Mouse (Mus musculus) liver, embryonic 12.5 days (tissue): ENCODE results near the gene Top3b. TPM values are rescaled to one million over a fixed set of nuclear protein-coding genes. Genes with fewer than 3 reads are reported as not detected.

ENCODE experiments used
- ATAC-seq: fragments of 200-750 bp; cut with Nextera tagmentation; 2 replicates; pipeline ENCODE4 v1.8.0; 2017; ENCODE audit warnings: moderate number of reproducible peaks, mild to moderate bottlenecking, moderate library complexity
- H3K27ac ChIP-seq: fragments of 300-500 bp; sonication (generic); 2 replicates; pipeline ENCODE4 v1.5.1; 2016; ENCODE audit warnings: mild to moderate bottlenecking
- H3K27me3 ChIP-seq: fragments of 300-500 bp; sonication (generic); replicated peaks from 2 replicates; pipeline ENCODE4 v1.6.1; 2016; ENCODE audit warnings: mild to moderate bottlenecking, moderate library complexity
- H3K36me3 ChIP-seq: fragments of 300-500 bp; sonication (generic); 2 replicates; pipeline ENCODE4 v1.6.1; 2016; ENCODE audit warnings: mild to moderate bottlenecking, moderate library complexity
- H3K4me1 ChIP-seq: fragments of 300-500 bp; sonication (generic); 2 replicates; pipeline ENCODE4 v1.6.1; 2016
- H3K4me2 ChIP-seq: fragments of 300-500 bp; sonication (generic); 2 replicates; pipeline ENCODE4 v1.6.1; 2016; ENCODE audit warnings: mild to moderate bottlenecking, moderate library complexity
- H3K4me3 ChIP-seq: fragments of 300-500 bp; sonication (generic); 2 replicates; pipeline ENCODE4 v1.5.1; 2016; ENCODE audit warnings: mild to moderate bottlenecking, moderate library complexity
- H3K9ac ChIP-seq: fragments of 300-500 bp; sonication (generic); 2 replicates; pipeline ENCODE4 v1.6.1; 2016; ENCODE audit warnings: mild to moderate bottlenecking, moderate library complexity
- H3K9me3 ChIP-seq: fragments of 300-500 bp; sonication (generic); replicated peaks from 2 replicates; pipeline ENCODE4 v1.6.1; 2016; ENCODE audit warnings: mild to moderate bottlenecking, moderate library complexity
- WGBS: fragments of 180-500 bp; shearing (Covaris S2); methylation state at CpG from one replicate; pipeline ENCODE4 v1.1.7; 2016; ENCODE audit not compliant: insufficient replicate concordance; 5-methylcytosine and 5-hydroxymethylcytosine counted together
- polyA plus RNA-seq: library from polyadenylated mRNA; unstranded; fragments of >200 nt; fragmentation: Nextera tagmentation; extraction: Ambion mirVana; gene quantifications from 2 replicates; pipeline ENCODE4 v1.2.1, GENCODE M21; 2016

Gene Top3b
- polyA plus RNA-seq, 1 experiment from 2014 or later, result 40.8 TPM

- Histone ChIP-seq H3K36me3 (no peaks in the 10 kb centered on the region), H3K9me3 (no peaks in the 10 kb centered on the region), H3K27ac (no peak within 1 kb of the TSS), H3K4me3 (no peak within 1 kb of the TSS), H3K9ac (no peak within 1 kb of the TSS), H3K4me1 (0 out of 2 replicates have a peak, but pooled peaks cover 7% of the 10 kb centered on the region), H3K4me2 (no peak within 1 kb of the TSS), H3K27me3 (no peaks in the 10 kb centered on the region)
- 59% methylated on average over 2 of the region's 2 CpGs for WGBS
- ATAC-seq, result no peak
These were observed 6.6 kb upstream of the Top3b start, which contains the start of gene Igll1 for GRCm38 (mm10) chr16:16863978-16864377. Gene Igll1 (minus strand): TSS chr16:16863985.

GRCm38 (mm10) chr16:16865217-16865616, 5.3 kb upstream of the Top3b start:
- Histone ChIP-seq H3K27ac (no peak overlapping the region), H3K4me2 (no peak overlapping the region)

GRCm38 (mm10) chr16:16865696-16866561, 4.6 kb upstream of the Top3b start:
- H3K4me1 ChIP-seq, result peaks cover 10% of the 10 kb centered on the region; the same call in 1 of the 2 replicates
- no peaks in the 10 kb centered on the region for H3K27me3 ChIP-seq
- no peak for ATAC-seq
- H3K4me3 ChIP-seq, result no peak overlapping the region
- no peak overlapping the region for H3K4me2 ChIP-seq
- no peaks in the 10 kb centered on the region for H3K9me3 ChIP-seq
- H3K27ac ChIP-seq, result no peak overlapping the region
- H3K36me3 ChIP-seq, result no peaks in the 10 kb centered on the region
- 16% methylated on average over 5 of the region's 5 CpGs for WGBS
- H3K9ac ChIP-seq, result no peak overlapping the region

More at GRCm38 (mm10) chr16:16865217-16865616, 5.3 kb upstream of the Top3b start:
- Histone ChIP-seq H3K27me3 (no peaks in the 10 kb centered on the region), H3K4me1 (peaks cover 9% of the 10 kb centered on the region; the same call in 1 of the 2 replicates), H3K4me3 (no peak overlapping the region), H3K9ac (no peak overlapping the region), H3K36me3 (no peaks in the 10 kb centered on the region), H3K9me3 (no peaks in the 10 kb centered on the region)
- ATAC-seq, result 0 out of 2 replicates have a peak, but pooled peaks have one; percentile 36

GRCm38 (mm10) chr16:16870241-16870616, 307 bp upstream of the Top3b start:
- Histone ChIP-seq H3K4me1 (peaks cover 29% of the 10 kb centered on the region), H3K36me3 (peaks cover 10% of the 10 kb centered on the region), H3K9ac (peak overlapping the region; percentile 91), H3K4me2 (peak overlapping the region; percentile 79), H3K4me3 (peak overlapping the region; percentile 93), H3K9me3 (no peaks in the 10 kb centered on the region), H3K27ac (no peak overlapping the region), H3K27me3 (no peaks in the 10 kb centered on the region)
- 36% methylated on average over 7 of the region's 7 CpGs for WGBS
- no peak for ATAC-seq

GRCm38 (mm10) chr16:16879025-16879424, 8.5 kb downstream of the Top3b start:
- no peak overlapping the region for H3K9ac ChIP-seq
- no peaks in the 10 kb centered on the region for H3K9me3 ChIP-seq
- no peaks in the 10 kb centered on the region for H3K4me1 ChIP-seq
- 72% methylated on average over 5 of the region's 5 CpGs for WGBS
- peaks cover 96% of the 10 kb centered on the region for H3K36me3 ChIP-seq
- H3K4me3 ChIP-seq, result no peak overlapping the region
- H3K27me3 ChIP-seq, result no peaks in the 10 kb centered on the region
- H3K4me2 ChIP-seq, result no peak overlapping the region
- no peak overlapping the region for H3K27ac ChIP-seq
- no peak for ATAC-seq

GRCm38 (mm10) chr16:16888341-16888740, 17.8 kb downstream of the Top3b start:
- WGBS, result 95% methylated on average over 1 of the region's 1 CpGs
- no peaks in the 10 kb centered on the region for H3K9me3 ChIP-seq
- no peaks in the 10 kb centered on the region for H3K4me1 ChIP-seq
- no peak overlapping the region for H3K9ac ChIP-seq
- H3K27me3 ChIP-seq, result no peaks in the 10 kb centered on the region
- no peak overlapping the region for H3K4me2 ChIP-seq
- no peak overlapping the region for H3K27ac ChIP-seq
- no peak overlapping the region for H3K4me3 ChIP-seq
- H3K36me3 ChIP-seq, result peaks cover 100% of the 10 kb centered on the region
- ATAC-seq, result no peak

GRCm38 (mm10) chr16:16892366-16892765, 21.8 kb downstream of the Top3b start:
- H3K4me3 ChIP-seq, result no peak overlapping the region
- no peak for ATAC-seq
- H3K9ac ChIP-seq, result no peak overlapping the region
- H3K4me2 ChIP-seq, result no peak overlapping the region
- peaks cover 66% of the 10 kb centered on the region for H3K36me3 ChIP-seq
- no peaks in the 10 kb centered on the region for H3K27me3 ChIP-seq
- peaks cover 15% of the 10 kb centered on the region for H3K4me1 ChIP-seq
- H3K9me3 ChIP-seq, result no peaks in the 10 kb centered on the region
- H3K27ac ChIP-seq, result no peak overlapping the region
- WGBS, result 91% methylated on average over 7 of the region's 7 CpGs

GRCm38 (mm10) chr16:16896015-16896381, 25.5 kb downstream of the Top3b start:
- Histone ChIP-seq H3K27me3 (no peaks in the 10 kb centered on the region), H3K36me3 (peaks cover 29% of the 10 kb centered on the region), H3K4me2 (peak overlapping the region; percentile 83), H3K4me3 (peak overlapping the region; percentile 64), H3K9ac (peak overlapping the region; percentile 73; the same call in 1 of the 2 replicates), H3K4me1 (peaks cover 24% of the 10 kb centered on the region), H3K27ac (peak overlapping the region; percentile 39; the same call in 1 of the 2 replicates), H3K9me3 (no peaks in the 10 kb centered on the region)
- WGBS, result 16% methylated on average over 4 of the region's 4 CpGs
- no peak for ATAC-seq

GRCm38 (mm10) chr16:16896382-16897055, 26.0 kb downstream of the Top3b start, which contains the start of gene Ppm1f:
Gene Ppm1f (plus strand): TSS chr16:16896469.
- Histone ChIP-seq H3K27me3 (no peaks in the 10 kb centered on the region), H3K27ac (peak within 1 kb of the TSS; percentile 39), H3K9ac (peak within 1 kb of the TSS; percentile 73), H3K4me1 (peaks cover 24% of the 10 kb centered on the region), H3K9me3 (no peaks in the 10 kb centered on the region), H3K36me3 (peaks cover 24% of the 10 kb centered on the region), H3K4me3 (peak within 1 kb of the TSS; percentile 64), H3K4me2 (peak within 1 kb of the TSS; percentile 83)
- peak; percentile 89 for ATAC-seq
- under 1% methylated on average over 29 of the region's 29 CpGs for WGBS

- 21% methylated on average over 10 of the region's 10 CpGs for WGBS
- no peaks in the 10 kb centered on the region for H3K27me3 ChIP-seq
These were observed 26.6 kb downstream of the Top3b start for GRCm38 (mm10) chr16:16897056-16897584.

GRCm38 (mm10) chr16:16902329-16902728, 31.8 kb downstream of the Top3b start:
- no peaks in the 10 kb centered on the region for H3K9me3 ChIP-seq
- no peak overlapping the region for H3K9ac ChIP-seq
- no peak for ATAC-seq
- H3K4me1 ChIP-seq, result peaks cover 9% of the 10 kb centered on the region
- no peak overlapping the region for H3K4me2 ChIP-seq
- H3K27me3 ChIP-seq, result no peaks in the 10 kb centered on the region
- no peak overlapping the region for H3K4me3 ChIP-seq
- peaks cover 27% of the 10 kb centered on the region for H3K36me3 ChIP-seq
- no peak overlapping the region for H3K27ac ChIP-seq
- WGBS, result 71% methylated on average over 4 of the region's 4 CpGs

More at GRCm38 (mm10) chr16:16897056-16897584, 26.6 kb downstream of the Top3b start:
- H3K4me1 ChIP-seq, result peaks cover 24% of the 10 kb centered on the region
- H3K27ac ChIP-seq, result peak overlapping the region; percentile 23
- peak overlapping the region; percentile 73 for H3K9ac ChIP-seq
- H3K36me3 ChIP-seq, result peaks cover 18% of the 10 kb centered on the region
- H3K9me3 ChIP-seq, result no peaks in the 10 kb centered on the region
- peak overlapping the region; percentile 83 for H3K4me2 ChIP-seq
- ATAC-seq, result no peak
- peak overlapping the region; percentile 64 for H3K4me3 ChIP-seq

- no peak overlapping the region for H3K4me3 ChIP-seq
- H3K4me1 ChIP-seq, result 0 out of 2 replicates have a peak, but pooled peaks cover under 1% of the 10 kb centered on the region
- no peak overlapping the region for H3K9ac ChIP-seq
- H3K36me3 ChIP-seq, result peaks cover 28% of the 10 kb centered on the region
- H3K4me2 ChIP-seq, result no peak overlapping the region
- WGBS, result 78% methylated on average over 5 of the region's 5 CpGs
- no peak overlapping the region for H3K27ac ChIP-seq
- no peak for ATAC-seq
- H3K27me3 ChIP-seq, result no peaks in the 10 kb centered on the region
- no peaks in the 10 kb centered on the region for H3K9me3 ChIP-seq
These were observed 32.7 kb downstream of the Top3b start for GRCm38 (mm10) chr16:16903188-16903587.
